Mouse (Mus musculus): ENCODE measurements around the gene Scaf4.

Scaf4 gene

GRCm38 (mm10) chr16:90203226-90203962 is 80.9 kb downstream of the Scaf4 start:
- DNase-seq (ENCODE audit: low read depth, low spot score), result no peak

- DNase-seq (ENCODE audit: low read depth, low spot score), result no peak
These were observed 82.2 kb downstream of the Scaf4 start for GRCm38 (mm10) chr16:90202140-90202539.

GRCm38 (mm10) chr16:90199174-90199573 is 85.1 kb downstream of the Scaf4 start:
- DNase-seq (ENCODE audit: low read depth, low spot score), result no peak

DNA sequence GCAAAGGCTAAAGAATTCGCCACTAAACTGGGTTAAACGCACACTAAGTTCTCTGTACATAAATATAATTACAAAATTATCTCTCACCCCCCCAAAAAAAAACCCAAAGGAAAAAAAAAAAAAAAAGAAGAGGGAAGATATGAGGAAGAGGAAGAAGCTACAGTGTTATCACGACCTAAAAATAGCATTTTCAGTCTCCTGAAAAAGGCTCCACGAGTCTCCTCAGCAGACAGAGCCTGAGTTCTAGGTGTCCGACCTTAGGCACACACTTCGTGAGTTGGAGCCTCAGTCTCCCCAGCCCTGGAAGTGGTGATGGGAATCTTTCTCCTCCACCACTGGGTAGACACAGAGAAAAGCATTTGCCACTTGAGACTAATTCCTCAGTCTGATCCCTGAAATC is 85.7 kb downstream of the Scaf4 start:
- DNase-seq (ENCODE audit: low read depth, low spot score), result no peak

GRCm38 (mm10) chr16:90197337-90197973 is 86.8 kb downstream of the Scaf4 start:
- no peak for DNase-seq (ENCODE audit: low read depth, low spot score)

GRCm38 (mm10) chr16:90196688-90197240 is 87.5 kb downstream of the Scaf4 start:
- DNase-seq (ENCODE audit: low read depth, low spot score), result no peak

GRCm38 (mm10) chr16:90193719-90194118 is 90.6 kb downstream of the Scaf4 start:
- no peak for DNase-seq (ENCODE audit: low read depth, low spot score)

GRCm38 (mm10) chr16:90191289-90191688 is 93.0 kb downstream of the Scaf4 start:
- no peak for DNase-seq (ENCODE audit: low read depth, low spot score)

GRCm38 (mm10) chr16:90187453-90187852 is 96.8 kb downstream of the Scaf4 start:
- no peak for DNase-seq (ENCODE audit: low read depth, low spot score)

- no peak for DNase-seq (ENCODE audit: low read depth, low spot score)
These were observed 98.2 kb downstream of the Scaf4 start for GRCm38 (mm10) chr16:90185928-90186588.

- no peak for DNase-seq (ENCODE audit: low read depth, low spot score)
These were observed 100.2 kb downstream of the Scaf4 start for GRCm38 (mm10) chr16:90184135-90184534.

- no peak for DNase-seq (ENCODE audit: low read depth, low spot score)
These were observed 102.6 kb downstream of the Scaf4 start for GRCm38 (mm10) chr16:90181673-90182072.

GRCm38 (mm10) chr16:90180975-90181374 is 103.3 kb downstream of the Scaf4 start:
- no peak for DNase-seq (ENCODE audit: low read depth, low spot score)

- no peak for DNase-seq (ENCODE audit: low read depth, low spot score)
These were observed 104.4 kb downstream of the Scaf4 start for GRCm38 (mm10) chr16:90179892-90180291.

DNA sequence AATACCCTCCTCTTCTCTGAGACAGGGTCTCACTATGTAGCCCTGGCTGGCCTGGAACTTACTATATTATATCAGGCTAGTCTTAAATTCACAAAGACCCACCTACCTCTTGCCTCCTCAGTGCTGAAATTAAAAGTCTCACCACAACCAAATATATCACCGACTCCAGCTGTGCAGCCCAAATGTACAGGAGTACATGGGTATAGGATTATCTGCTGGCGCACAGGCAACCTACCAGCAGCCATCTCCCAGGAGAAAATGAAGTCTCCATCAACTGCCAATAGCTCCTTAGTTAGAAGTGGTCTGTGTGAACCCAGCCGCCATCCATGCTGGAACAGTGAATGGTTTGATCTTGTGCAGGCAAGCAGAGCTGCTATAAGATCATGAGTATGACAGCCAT is 105.9 kb downstream of the Scaf4 start:
- no peak for DNase-seq (ENCODE audit: low read depth, low spot score)

- DNase-seq (ENCODE audit: low read depth, low spot score), result no peak
These were observed 106.9 kb downstream of the Scaf4 start for GRCm38 (mm10) chr16:90177425-90177824.

DNA sequence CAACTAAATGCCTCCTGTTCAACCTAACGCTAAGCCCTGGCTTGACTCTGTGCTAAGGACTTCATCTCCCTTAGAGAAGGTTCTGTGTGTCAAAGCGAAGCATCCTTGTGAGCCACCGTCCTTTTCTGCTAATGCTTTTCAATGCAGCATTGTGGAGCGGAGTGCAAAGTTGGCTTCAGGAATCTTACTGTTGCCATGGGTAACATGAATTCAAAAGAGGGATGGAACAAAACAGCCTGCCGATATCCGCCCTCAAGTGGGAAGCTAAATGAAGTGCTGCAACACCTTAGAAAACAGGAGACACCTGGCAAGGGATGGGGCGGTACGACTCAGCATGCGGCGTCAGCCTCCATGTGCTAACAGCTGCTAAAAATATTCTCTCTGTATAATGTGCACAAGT is 107.8 kb downstream of the Scaf4 start:
- DNase-seq (ENCODE audit: low read depth, low spot score), result peak; percentile 89

All from telencephalon, adult 2 months (tissue).